Mouse (Mus musculus) cerebellum, adult 2 months (tissue): ENCODE data around the gene Rab17.

Source experiments
- CTCF ChIP-seq: fragments of 200-500 bp; IDR thresholded peaks from 2 replicates; pipeline ENCODE4 v1.5.1; 2011; ENCODE audit warnings: low read depth, mild to moderate bottlenecking, control low read depth, low read length, moderate library complexity, borderline replicate concordance; ENCODE audit not compliant: insufficient read depth
- POLR2A ChIP-seq: fragments of 200-500 bp; IDR thresholded peaks from 2 replicates; pipeline ENCODE4 v1.6.1; 2011; ENCODE audit warnings: low read length, control low read depth, borderline replicate concordance; ENCODE audit not compliant: insufficient read depth

- TF ChIP-seq CTCF, result no peak
- no peak for TF ChIP-seq POLR2A
These were observed 11.3 kb upstream of the Rab17 start for GRCm38 (mm10) chr1:90980638-90981330.
